Comparison of ENCODE assay signal across 8 mouse cellular contexts in the genomic region with DNA sequence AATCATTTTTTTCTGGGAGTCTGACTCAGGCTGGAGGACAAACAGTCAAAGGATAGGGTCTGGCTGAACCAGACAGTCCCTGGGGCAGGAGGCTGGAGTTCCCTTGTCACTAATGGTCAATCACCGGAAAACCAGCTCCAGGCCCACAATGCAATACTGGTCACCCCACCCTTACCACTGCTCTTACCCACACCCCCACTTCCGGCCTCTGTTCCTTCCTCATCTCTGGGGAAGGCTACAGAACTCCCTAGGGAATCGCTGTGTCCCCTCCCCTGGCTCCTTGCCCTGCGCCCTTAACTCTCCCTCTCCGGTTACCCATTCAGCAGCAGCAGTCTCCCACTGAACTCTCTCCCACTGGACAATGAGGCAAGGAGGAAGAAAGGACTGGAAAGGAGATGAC. TPM values are rescaled to one million over a fixed set of nuclear protein-coding genes. Genes with fewer than 3 reads are reported as not detected.
DNase-seq lines count a peak whose midpoint lies in the region; ATAC-seq lines count a peak whose summit lies in the region.

No protein-coding gene starts in this region.

- no peaks in the 10 kb centered on the region for H3K27me3 ChIP-seq in embryonic facial prominence, embryonic 12.5 days
- H3K27me3 ChIP-seq in megakaryocyte, embryonic 14.5 days (replicated peaks): peaks cover 38% of the 10 kb centered on the region

- no peak overlapping the region for H3K9ac ChIP-seq in embryonic facial prominence, embryonic 12.5 days

- DNase-seq in B cell, adult 2 months: peak; percentile 39 to 42
- peak; percentile 40 to 63 for DNase-seq in adrenal gland, adult 18-20 months (ENCODE audit: low spot score in 2 of 2)
- DNase-seq in heart, postnatal 10 days: peak; percentile 82 to 83
- peak; percentile 85 to 89 for DNase-seq in kidney, postnatal 36 days
- DNase-seq in yolk sac, embryonic 10.5 days (ENCODE audit: low spot score): peak; percentile 27
- no peak for DNase-seq in T-cell, adult 2 months (ENCODE audit: low spot score)

- intact Hi-C loops in heart, postnatal 10 days (cut with DNase I): loop anchor here (2.0 kb wide), 1 partner anchor 44 kb away; a partner anchor contains a TSS

- 16% methylated on average over 5 of the region's 5 CpGs for WGBS in embryonic facial prominence, embryonic 12.5 days

- H3K4me2 ChIP-seq in embryonic facial prominence, embryonic 12.5 days (replicated peaks): peak overlapping the region; percentile 39

- no peaks in the 10 kb centered on the region for H3K36me3 ChIP-seq in embryonic facial prominence, embryonic 12.5 days
- H3K36me3 ChIP-seq in megakaryocyte, embryonic 14.5 days (replicated peaks; ENCODE audit: low read length): no peaks in the 10 kb centered on the region

- no peak overlapping the region for H3K4me3 ChIP-seq in embryonic facial prominence, embryonic 12.5 days
- peak overlapping the region; percentile 74 for H3K4me3 ChIP-seq in megakaryocyte, embryonic 14.5 days (replicated peaks)

- peak overlapping the region; percentile 54 for H3K27ac ChIP-seq in embryonic facial prominence, embryonic 12.5 days

- no peak for ATAC-seq in embryonic facial prominence, embryonic 12.5 days (ENCODE audit: insufficient number of reproducible peaks, insufficient read depth, low FRiP score, low TSS enrichment)

- H3K9me3 ChIP-seq in embryonic facial prominence, embryonic 12.5 days: no peaks in the 10 kb centered on the region
- no peaks in the 10 kb centered on the region for H3K9me3 ChIP-seq in megakaryocyte, embryonic 14.5 days

- peaks cover 27% of the 10 kb centered on the region for H3K4me1 ChIP-seq in embryonic facial prominence, embryonic 12.5 days
- peaks cover 57% of the 10 kb centered on the region for H3K4me1 ChIP-seq in megakaryocyte, embryonic 14.5 days

RNA-seq across cellular contexts. Expression of a gene that starts 4.0 kb away (rescaled TPM):
- not detected for total RNA-seq in adrenal gland, adult 18-20 months (2021)
- not detected in 2 replicates for polyA plus RNA-seq in embryonic facial prominence, embryonic 12.5 days (2016; fragmentation: Nextera tagmentation; extraction: Ambion mirVana)
- under 1 TPM in 1 of 2 experiments, not detected in 1; 0.96 TPM for total RNA-seq in heart, postnatal 10 days (2021)
- polyA plus RNA-seq in megakaryocyte, embryonic 14.5 days (2012; ENCODE audit: insufficient read depth, low replicate concordance): not detected in 2 replicates

RNA-seq across cellular contexts. Expression of a gene that starts 4.0 kb away (rescaled TPM):
- total RNA-seq in adrenal gland, adult 18-20 months (2021): not detected
- not detected in 2 replicates for polyA plus RNA-seq in embryonic facial prominence, embryonic 12.5 days (2016; fragmentation: Nextera tagmentation; extraction: Ambion mirVana)
- not detected for total RNA-seq in heart, postnatal 10 days (2021)
- polyA plus RNA-seq in megakaryocyte, embryonic 14.5 days (2012; ENCODE audit: insufficient read depth, low replicate concordance): not detected in 2 replicates

RNA-seq across cellular contexts. Expression of a gene that starts 9.7 kb away (rescaled TPM):
- total RNA-seq in adrenal gland, adult 18-20 months (2021): not detected
- polyA plus RNA-seq in embryonic facial prominence, embryonic 12.5 days (2016; fragmentation: Nextera tagmentation; extraction: Ambion mirVana): 0.23 and 0.37 TPM in 2 replicates
- total RNA-seq in heart, postnatal 10 days (2021): under 1 TPM in 1 of 2 experiments, not detected in 1; 0.14 TPM
- polyA plus RNA-seq in megakaryocyte, embryonic 14.5 days (2012; ENCODE audit: insufficient read depth, low replicate concordance): not detected in 2 replicates

RNA-seq across cellular contexts. Expression of a gene that starts 26.0 kb away (rescaled TPM):
- 10 to 100 TPM in 1 of 2 experiments, 1 to 10 TPM in 1; 9.8 to 12.3 TPM for total RNA-seq in adrenal gland, adult 18-20 months (2021)
- 2.6 and 2.7 TPM in 2 replicates for polyA plus RNA-seq in embryonic facial prominence, embryonic 12.5 days (2016; fragmentation: Nextera tagmentation; extraction: Ambion mirVana)
- 1 to 10 TPM; 4.6 to 5.1 TPM for total RNA-seq in heart, postnatal 10 days (2021)
- polyA plus RNA-seq in megakaryocyte, embryonic 14.5 days (2012; ENCODE audit: insufficient read depth, low replicate concordance): 0.93 TPM in 1 of 2 replicates, not detected in the other

RNA-seq across cellular contexts. Expression of a gene that starts 44.3 kb away (rescaled TPM):
- total RNA-seq in adrenal gland, adult 18-20 months (2021): 10 to 100 TPM; 16.1 to 18.3 TPM
- polyA plus RNA-seq in embryonic facial prominence, embryonic 12.5 days (2016; fragmentation: Nextera tagmentation; extraction: Ambion mirVana): 51.2 and 55.1 TPM in 2 replicates
- total RNA-seq in heart, postnatal 10 days (2021): 10 to 100 TPM; 20.6 to 29.3 TPM
- polyA plus RNA-seq in megakaryocyte, embryonic 14.5 days (2012; ENCODE audit: insufficient read depth, low replicate concordance): 1.2 TPM in 1 of 2 replicates, not detected in the other
